24 mouse cellular contexts compared by ENCODE assay signal in genomic region chr2:143013057-143013456, GRCm38 (mm10). TPM values are rescaled to one million over a fixed set of nuclear protein-coding genes. Genes with fewer than 3 reads are reported as not detected.
DNase-seq lines count a peak whose midpoint lies in the region; ATAC-seq and TF ChIP-seq lines count a peak whose summit lies in the region.
"Had no signal": no experiment of that assay in that cellular context is flagged by ENCODE, and none has a peak within 500 bp of the region (broad histone marks: within the 10 kb centered on the region; RNA-seq: fewer than 3 reads in every experiment).

No protein-coding gene starts in this region.

- H3K27ac ChIP-seq in forebrain, embryonic 15.5 days (replicated peaks), result no peak overlapping the region
- H3K27ac ChIP-seq in forebrain, embryonic 11.5 days (ENCODE audit: low read depth, low read length), result no peak overlapping the region
- no peak overlapping the region for H3K27ac ChIP-seq in intestine, postnatal 0 days (ENCODE audit: low read depth, low read length)
- H3K27ac ChIP-seq in thymus, adult 2 months (ENCODE audit: control insufficient read depth, insufficient read depth, low read length), result no peak overlapping the region
- H3K27ac ChIP-seq: heart, embryonic 10.5 days; kidney, postnatal 0 days; limb, embryonic 10.5 days; liver, embryonic 15.5 days; lung, embryonic 15.5 days; neural tube, embryonic 15.5 days; stomach, postnatal 0 days had no signal

- 0 out of 2 replicates have a peak, but pooled peaks have one; percentile 46 for ATAC-seq in forebrain, embryonic 15.5 days (replicated peaks)
- ATAC-seq in forebrain, embryonic 11.5 days (replicated peaks; ENCODE audit: low FRiP score), result no peak
- ATAC-seq in hematopoietic stem cell, adult 5-6 weeks (replicated peaks in 1 of 2; ENCODE audit: insufficient read depth in 1 of 2, low FRiP score in 2 of 2, low TSS enrichment in 1 of 2, low read depth in 1 of 2, poor library complexity in 2 of 2, severe bottlenecking in 2 of 2), result peak; percentile 81
- ATAC-seq in intestine, postnatal 0 days, result no peak

- no peaks in the 10 kb centered on the region for H3K9me3 ChIP-seq in forebrain, embryonic 15.5 days
- no peaks in the 10 kb centered on the region for H3K9me3 ChIP-seq in forebrain, embryonic 11.5 days (ENCODE audit: control insufficient read depth, low read length)
- H3K9me3 ChIP-seq in intestine, postnatal 0 days (ENCODE audit: control insufficient read depth), result no peaks in the 10 kb centered on the region
- H3K9me3 ChIP-seq: heart, embryonic 10.5 days; limb, embryonic 10.5 days; liver, embryonic 15.5 days; lung, embryonic 15.5 days; neural tube, embryonic 15.5 days had no signal

- H3K27me3 ChIP-seq in forebrain, embryonic 15.5 days, result no peaks in the 10 kb centered on the region
- no peaks in the 10 kb centered on the region for H3K27me3 ChIP-seq in forebrain, embryonic 11.5 days (ENCODE audit: control insufficient read depth, insufficient read depth, low read length)
- H3K27me3 ChIP-seq in intestine, postnatal 0 days (replicated peaks; ENCODE audit: control insufficient read depth, insufficient read depth, low read length), result no peaks in the 10 kb centered on the region
- H3K27me3 ChIP-seq in thymus, adult 2 months (ENCODE audit: control insufficient read depth, insufficient read depth, low read length), result no peaks in the 10 kb centered on the region
- H3K27me3 ChIP-seq: liver, embryonic 15.5 days; lung, embryonic 15.5 days; neural tube, embryonic 15.5 days had no signal

- DNase-seq in forebrain, embryonic 11.5 days (ENCODE audit: low spot score), result no peak
- DNase-seq in 3134 (ENCODE audit: extremely low read depth, insufficient read length, low spot score), result peak; percentile 10
- DNase-seq in Muller cell, postnatal 12 days (ENCODE audit: inconsistent ontology term), result peak; percentile 16
- no peak for DNase-seq in thymus, adult 2 months
- DNase-seq: adrenal gland, postnatal 14 days; cerebellum, adult 9-10 months; gastrocnemius, postnatal 25 days; heart, postnatal 10 days; kidney, adult 11 months; liver; lung, postnatal 4 days; right cerebral cortex, adult 18-20 months; right cerebral cortex, postnatal 4 days had no signal

- WGBS in forebrain, embryonic 15.5 days, result 55% methylated on average over 5 of the region's 5 CpGs
- 84% methylated on average over 5 of the region's 5 CpGs for WGBS in forebrain, embryonic 11.5 days
- 83% methylated on average over 5 of the region's 5 CpGs for WGBS in intestine, postnatal 0 days
- WGBS in thymus, adult 2 months, result 31% methylated on average over 5 of the region's 5 CpGs

- no peak overlapping the region for H3K4me3 ChIP-seq in forebrain, embryonic 15.5 days
- no peak overlapping the region for H3K4me3 ChIP-seq in forebrain, embryonic 11.5 days (ENCODE audit: low read depth, low read length)
- H3K4me3 ChIP-seq in intestine, postnatal 0 days (ENCODE audit: low read depth, low read length), result no peak overlapping the region
- no peak overlapping the region for H3K4me3 ChIP-seq in thymus, adult 2 months (ENCODE audit: control insufficient read depth, insufficient read depth, low read length)
- H3K4me3 ChIP-seq: heart, embryonic 10.5 days; limb, embryonic 10.5 days; liver, embryonic 15.5 days; lung, embryonic 15.5 days; neural tube, embryonic 15.5 days had no signal

- no peaks in the 10 kb centered on the region for H3K36me3 ChIP-seq in forebrain, embryonic 15.5 days
- H3K36me3 ChIP-seq in forebrain, embryonic 11.5 days (ENCODE audit: control insufficient read depth, insufficient read depth, low read length), result no peaks in the 10 kb centered on the region
- H3K36me3 ChIP-seq in intestine, postnatal 0 days (ENCODE audit: control insufficient read depth, insufficient read depth), result no peaks in the 10 kb centered on the region
- no peaks in the 10 kb centered on the region for H3K36me3 ChIP-seq in thymus, adult 2 months (ENCODE audit: control insufficient read depth, insufficient read depth, low read length)
- H3K36me3 ChIP-seq: heart, embryonic 10.5 days; limb, embryonic 10.5 days; liver, embryonic 15.5 days; lung, embryonic 15.5 days; neural tube, embryonic 15.5 days had no signal

- no peak for TF ChIP-seq POLR2A in thymus, adult 2 months (IDR thresholded peaks at IDR 0.05; ENCODE audit: control insufficient read depth, extremely low read depth, insufficient read depth, low read length, poor library complexity)

- H3K9ac ChIP-seq in forebrain, embryonic 15.5 days (replicated peaks), result no peak overlapping the region
- H3K9ac ChIP-seq in forebrain, embryonic 11.5 days (ENCODE audit: low read length), result no peak overlapping the region
- H3K9ac ChIP-seq in intestine, postnatal 0 days (ENCODE audit: low read depth, low read length), result no peak overlapping the region
- H3K9ac ChIP-seq: liver, embryonic 15.5 days; lung, embryonic 15.5 days; neural tube, embryonic 15.5 days had no signal

- no peaks in the 10 kb centered on the region for H3K4me1 ChIP-seq in forebrain, embryonic 15.5 days
- no peaks in the 10 kb centered on the region for H3K4me1 ChIP-seq in forebrain, embryonic 11.5 days (replicated peaks; ENCODE audit: control insufficient read depth, insufficient read depth, low read length)
- H3K4me1 ChIP-seq in intestine, postnatal 0 days (replicated peaks; ENCODE audit: control insufficient read depth, insufficient read depth, low read length), result no peaks in the 10 kb centered on the region
- no peaks in the 10 kb centered on the region for H3K4me1 ChIP-seq in thymus, adult 2 months (replicated peaks; ENCODE audit: control insufficient read depth, insufficient read depth, low read length)
- H3K4me1 ChIP-seq: heart, embryonic 10.5 days; liver, embryonic 15.5 days; lung, embryonic 15.5 days; neural tube, embryonic 15.5 days had no signal

- H3K4me2 ChIP-seq in forebrain, embryonic 15.5 days (replicated peaks), result no peak overlapping the region
- H3K4me2 ChIP-seq in forebrain, embryonic 11.5 days (ENCODE audit: low read depth, low read length, severe bottlenecking), result no peak overlapping the region
- no peak overlapping the region for H3K4me2 ChIP-seq in intestine, postnatal 0 days (replicated peaks; ENCODE audit: low read depth)
- H3K4me2 ChIP-seq: liver, embryonic 15.5 days; lung, embryonic 15.5 days; midbrain, embryonic 11.5 days; neural tube, embryonic 15.5 days had no signal

- TF ChIP-seq CTCF in intestine, postnatal 0 days (IDR thresholded peaks at IDR 0.05; ENCODE audit: low read depth), result no peak
- no peak for TF ChIP-seq CTCF in thymus, adult 2 months (IDR thresholded peaks at IDR 0.05; ENCODE audit: borderline replicate concordance, control insufficient read depth, extremely low read depth, insufficient read depth, low read length, poor library complexity)

RNA-seq across cellular contexts. Expression of gene Snrpb2, which starts 49.8 kb away (rescaled TPM):
- polyA plus RNA-seq in forebrain, embryonic 15.5 days (2015; fragmentation: Nextera tagmentation; extraction: Ambion mirVana), result 74.6 and 74.7 TPM in 2 replicates
- polyA plus RNA-seq in forebrain, embryonic 11.5 days (2014; fragmentation: Nextera tagmentation; extraction: Ambion mirVana), result 109 and 129 TPM in 2 replicates
- total RNA-seq in hematopoietic stem cell, adult 5-6 weeks (2017), result 88.6 and 116 TPM in 2 replicates
- polyA plus RNA-seq in intestine, postnatal 0 days (2015; fragmentation: Nextera tagmentation; extraction: Ambion mirVana), result 46.7 and 48.7 TPM in 2 replicates
- 7.0 and 7.5 TPM in 2 replicates for polyA plus RNA-seq in thymus, adult 2 months (2012; rRNA removed)

Comparison
In these comparisons a context has a peak if more than half of its experiments do, and no peak if none do; other contexts are left out.
1. ATAC-seq: peak in forebrain, embryonic 15.5 days (single experiment) and hematopoietic stem cell, adult 5-6 weeks (2 of 2); none in forebrain, embryonic 11.5 days (single experiment) and intestine, postnatal 0 days (single experiment).
2. DNase-seq: peak in 3134 (single experiment) and Muller cell, postnatal 12 days (single experiment); none in forebrain, embryonic 11.5 days (single experiment) and thymus, adult 2 months (single experiment).